Mouse (Mus musculus): ENCODE measurements around the gene Celf2. TPM values are rescaled to one million over a fixed set of nuclear protein-coding genes. Genes with fewer than 3 reads are reported as not detected.
"Not testable (repeated sequence)": the region's sequence is repeated elsewhere in the genome, so short reads cannot be mapped to it uniquely, and the experiment has no call there.

The Celf2 gene
- total RNA-seq (2022): 10 to 100 TPM; 18.8 to 36.3 (median 25.9) TPM

- DNase-seq: not testable (repeated sequence)
These were observed at the start of gene Celf2 for GRCm38 (mm10) chr2:7509463-7509862. Gene Celf2, minus strand, starts transcription at chr2:7509563.

DNA sequence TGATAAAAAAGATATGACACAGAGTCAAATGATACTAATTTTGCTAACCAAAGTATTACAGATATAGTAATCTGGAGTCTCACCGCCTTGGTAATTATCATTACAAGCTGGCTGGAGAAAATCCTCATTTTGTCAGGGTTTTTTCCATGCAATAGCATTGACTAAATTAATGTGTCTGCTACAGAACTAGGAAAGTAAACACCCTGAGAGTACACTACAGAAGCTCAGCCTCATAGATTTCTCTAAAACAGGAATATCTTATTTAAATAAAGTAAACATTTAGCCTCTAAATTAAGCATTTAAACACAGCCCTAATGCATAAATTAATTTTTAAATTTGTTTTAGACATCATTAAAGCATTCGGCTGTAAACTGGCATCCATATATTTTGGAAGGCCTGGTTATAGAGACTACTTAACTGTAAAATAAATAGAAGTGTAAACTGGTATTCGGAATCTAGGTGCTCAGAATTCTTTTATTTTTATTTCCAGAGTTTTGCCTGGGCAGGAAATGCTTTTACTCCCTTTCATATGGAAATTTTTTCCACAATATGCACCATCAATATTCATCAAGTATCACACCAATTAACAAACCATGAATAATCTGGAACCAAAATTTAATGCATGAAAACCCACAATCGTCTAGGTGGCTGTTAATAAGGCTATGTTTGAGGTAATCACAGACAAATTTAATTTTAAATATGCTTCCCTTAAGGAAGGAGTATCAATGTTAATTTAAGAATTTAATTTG, 46.0 kb upstream of the Celf2 start:
- no peak for DNase-seq

- no peak for DNase-seq
These were observed 45.2 kb upstream of the Celf2 start for GRCm38 (mm10) chr2:7554601-7555000.

- DNase-seq: no peak
These were observed 43.5 kb upstream of the Celf2 start for GRCm38 (mm10) chr2:7552887-7553286.

DNA sequence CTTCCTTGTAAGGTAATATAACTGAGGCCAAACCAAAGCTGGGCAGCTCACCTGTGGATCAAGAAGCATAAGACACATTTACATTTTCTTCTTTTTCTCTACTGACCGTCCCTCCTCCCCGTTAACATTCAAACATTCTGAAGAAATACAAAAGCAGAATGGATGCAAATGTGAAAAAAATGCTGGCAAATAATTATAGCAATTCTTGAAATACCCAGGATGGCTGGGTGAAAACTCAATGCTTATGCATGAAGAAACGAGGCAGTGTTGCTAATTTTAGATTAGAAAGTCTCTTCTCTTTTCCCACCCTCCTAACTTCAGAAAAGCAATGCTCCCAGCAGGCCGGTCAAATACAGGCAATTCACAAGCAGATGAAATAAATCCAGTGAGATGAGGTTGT, 39.5 kb upstream of the Celf2 start:
- no peak for DNase-seq

- DNase-seq: no peak
These were observed 25.3 kb upstream of the Celf2 start for GRCm38 (mm10) chr2:7534615-7535204.

GRCm38 (mm10) chr2:7534195-7534594, 24.8 kb upstream of the Celf2 start:
- DNase-seq: no peak

GRCm38 (mm10) chr2:7531185-7531960, 22.0 kb upstream of the Celf2 start:
- no peak for DNase-seq

DNA sequence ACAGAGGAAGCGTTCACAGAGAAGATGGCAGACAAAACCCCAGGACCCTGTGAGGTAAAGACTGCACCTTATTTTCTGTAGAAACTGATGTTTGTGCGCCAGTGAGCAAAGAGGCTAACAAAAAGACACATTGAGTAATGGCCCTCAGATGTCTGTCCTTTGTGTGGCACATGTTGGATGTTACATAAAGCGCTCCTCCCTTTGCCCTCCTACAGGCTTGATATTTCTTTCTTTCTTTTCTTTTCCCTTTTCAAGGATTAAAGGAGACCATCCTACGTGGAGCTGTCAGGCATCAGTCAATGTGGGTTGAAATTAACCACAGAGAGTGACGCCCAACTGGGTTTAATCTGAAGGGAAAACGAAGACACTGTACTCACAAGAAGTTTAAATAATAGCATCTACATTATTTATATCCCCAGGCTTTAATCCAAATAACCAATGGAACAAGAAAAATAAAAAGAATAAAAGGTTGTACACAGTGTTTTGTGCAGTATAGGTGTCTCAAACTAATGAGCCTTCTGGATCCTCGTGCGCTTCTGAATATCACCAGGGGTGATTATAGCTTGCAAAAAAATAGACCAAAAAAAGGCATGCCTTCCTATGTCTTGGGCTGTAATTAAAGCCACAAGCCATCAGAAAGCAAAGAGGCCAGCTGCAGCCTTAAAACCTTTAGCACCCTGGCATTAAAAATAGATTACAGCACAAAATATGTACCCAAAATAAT, 21.3 kb upstream of the Celf2 start:
- no peak for DNase-seq

DNA sequence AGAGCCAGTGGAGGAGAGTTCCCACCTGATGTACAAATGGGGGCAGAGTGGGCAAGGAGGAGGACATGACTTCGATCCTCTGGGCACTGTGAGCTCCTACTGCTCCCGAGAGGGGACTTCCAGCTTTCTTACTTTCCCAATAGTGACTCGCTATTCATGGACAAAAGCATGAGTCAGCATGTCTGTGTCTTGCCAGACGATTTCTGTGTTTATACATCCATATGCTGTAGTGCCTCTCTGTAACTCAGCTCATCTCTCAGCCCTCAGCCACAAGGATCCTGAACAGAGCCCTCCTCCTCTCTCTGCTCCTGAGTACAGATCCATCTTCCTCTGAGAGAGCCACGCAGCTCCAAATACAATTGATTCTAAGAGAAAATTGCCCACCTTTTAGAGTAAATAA, 20.3 kb upstream of the Celf2 start:
- no peak for DNase-seq

GRCm38 (mm10) chr2:7526696-7527095, 17.3 kb upstream of the Celf2 start:
- no peak for DNase-seq

GRCm38 (mm10) chr2:7519473-7519872, 10.1 kb upstream of the Celf2 start:
- no peak for DNase-seq

DNA sequence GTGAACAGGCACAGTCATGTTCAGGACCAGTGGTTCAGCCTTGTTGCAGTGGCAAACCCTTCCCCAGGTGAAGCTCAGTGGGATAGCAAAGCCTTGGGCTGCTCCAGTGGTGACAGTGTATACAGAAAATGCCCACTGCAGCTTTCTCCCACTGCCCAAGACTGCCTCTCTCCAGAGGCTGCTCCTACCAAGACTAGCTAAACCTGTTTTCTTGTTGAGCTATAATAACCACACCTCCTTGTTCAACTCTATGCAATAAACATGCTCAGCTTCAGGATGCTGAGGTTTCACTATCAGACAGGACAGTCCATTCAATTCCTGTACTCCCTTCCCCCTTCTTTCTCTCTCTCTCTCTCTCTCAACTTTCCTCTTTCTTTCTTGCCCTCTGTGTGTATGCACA, 15.9 kb downstream of the Celf2 start:
- DNase-seq: no peak

GRCm38 (mm10) chr2:7484974-7485373, 24.4 kb downstream of the Celf2 start:
- no peak for DNase-seq

- DNase-seq: no peak
These were observed 27.3 kb downstream of the Celf2 start for GRCm38 (mm10) chr2:7482062-7482461.

DNA sequence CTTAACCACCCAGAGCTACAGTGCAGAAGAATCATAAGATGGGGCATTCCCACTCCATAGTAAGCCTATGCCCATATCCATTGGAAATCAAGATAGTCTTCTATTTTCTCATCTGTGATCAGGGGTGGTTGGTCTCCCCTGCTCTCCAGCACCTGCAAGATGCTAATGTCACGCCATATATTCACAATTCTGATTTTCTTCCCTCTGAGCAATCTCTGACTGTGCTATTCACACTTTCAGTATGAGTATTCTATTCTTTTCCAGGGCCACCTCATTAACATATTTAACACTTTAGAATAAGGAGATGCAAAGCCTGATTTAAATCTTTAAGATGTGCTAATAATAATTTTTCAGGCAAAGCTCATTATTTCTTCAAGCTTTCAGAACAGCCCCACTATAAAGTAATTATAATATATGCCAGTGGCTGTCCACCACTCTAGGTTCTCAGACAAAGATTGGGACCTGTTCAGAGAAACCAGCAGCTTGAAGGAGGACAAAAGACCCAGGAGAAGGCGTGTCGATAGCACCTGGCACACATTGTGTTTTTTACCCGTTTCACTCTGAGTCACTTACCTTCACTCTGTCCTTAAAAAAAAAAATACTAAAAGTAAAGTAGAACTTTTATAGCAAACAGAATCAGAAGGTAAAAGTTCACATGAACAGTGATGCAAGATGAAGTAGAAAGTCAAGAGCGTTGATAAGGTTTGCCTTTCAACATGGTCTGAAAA, 48.9 kb downstream of the Celf2 start:
- no peak for DNase-seq

GRCm38 (mm10) chr2:7438721-7439282, 70.6 kb downstream of the Celf2 start:
- DNase-seq: no peak

GRCm38 (mm10) chr2:7426481-7426880, 82.9 kb downstream of the Celf2 start:
- no peak for DNase-seq

DNA sequence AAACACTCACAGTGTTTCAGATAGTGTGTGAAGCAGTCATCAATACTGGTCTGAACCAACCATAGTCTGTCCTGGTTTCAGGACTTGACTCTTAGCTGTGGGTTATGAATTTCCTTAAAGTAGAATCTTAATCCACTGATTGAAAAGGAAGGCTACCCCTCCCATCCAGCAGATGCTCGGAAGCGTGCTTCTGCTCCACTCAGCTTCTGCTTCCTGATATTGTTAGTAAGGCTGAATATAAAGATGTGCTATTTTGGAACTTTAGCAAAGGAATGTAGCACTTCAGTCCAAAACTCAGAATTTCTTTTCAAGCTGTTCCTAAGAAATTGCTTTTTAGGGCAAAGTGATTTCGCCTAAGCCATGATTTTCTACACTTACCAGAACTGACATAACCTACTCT, 108.8 kb downstream of the Celf2 start:
- no peak for DNase-seq

GRCm38 (mm10) chr2:7395935-7396334, 113.4 kb downstream of the Celf2 start:
- DNase-seq: no peak

DNA sequence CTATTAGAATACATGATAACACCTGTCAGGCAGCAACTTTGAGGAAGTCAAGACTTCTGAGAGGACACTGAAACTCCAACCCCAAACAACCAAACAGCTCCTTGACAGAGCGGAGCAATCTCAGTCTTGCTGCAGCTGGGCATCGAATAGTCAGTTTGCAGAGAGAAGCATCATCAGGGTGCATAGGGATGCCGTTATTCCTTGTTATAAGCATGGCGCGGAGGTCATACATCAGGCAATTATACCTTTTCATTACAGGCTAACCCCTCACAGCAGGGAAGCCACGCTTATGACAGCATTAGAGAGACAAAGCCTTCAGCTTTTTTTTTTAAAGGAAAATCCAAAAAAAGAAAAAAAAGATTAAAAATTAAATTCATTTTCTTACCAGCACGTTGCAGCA, 113.9 kb downstream of the Celf2 start:
- DNase-seq: no peak

- DNase-seq: no peak
These were observed 116.9 kb downstream of the Celf2 start for GRCm38 (mm10) chr2:7392500-7392899.

Data from adrenal gland, adult 8-10 months (tissue).